ENCODE assay signal across 9 mouse cellular contexts in genomic region chr2:6261201-6261672, GRCm38 (mm10). TPM values are rescaled to one million over a fixed set of nuclear protein-coding genes. Genes with fewer than 3 reads are reported as not detected.
DNase-seq lines count a peak whose midpoint lies in the region; ATAC-seq and TF ChIP-seq lines count a peak whose summit lies in the region.
"Had no signal": no experiment of that assay in that cellular context is flagged by ENCODE, and none has a peak within 500 bp of the region (broad histone marks: within the 10 kb centered on the region; RNA-seq: fewer than 3 reads in every experiment).

No protein-coding gene starts in this region.

- ATAC-seq in kidney, embryonic 16.5 days (ENCODE audit: low FRiP score, low TSS enrichment) = no peak
- no peak for ATAC-seq in kidney, embryonic 14.5 days (ENCODE audit: low FRiP score, low TSS enrichment)
- peak; percentile 89 for ATAC-seq in forebrain, embryonic 13.5 days
- ATAC-seq in hindbrain, embryonic 12.5 days (ENCODE audit: low FRiP score) = peak; percentile 95
- peak; percentile 94 for ATAC-seq in neural tube, embryonic 12.5 days (ENCODE audit: low FRiP score, low read depth)
- ATAC-seq in monocyte, adult 5-6 weeks (replicated peaks; ENCODE audit: insufficient number of reproducible peaks, low FRiP score, low TSS enrichment, poor library complexity, severe bottlenecking) = no peak
- ATAC-seq in stomach, postnatal 0 days (ENCODE audit: low FRiP score, low TSS enrichment) = no peak

- H3K27ac ChIP-seq in kidney, embryonic 16.5 days (ENCODE audit: low read length) = 0 out of 2 replicates have a peak overlapping the region, but pooled peaks have one; percentile 20
- no peak overlapping the region for H3K27ac ChIP-seq in kidney, embryonic 14.5 days (ENCODE audit: low read depth, low read length)
- peak overlapping the region; percentile 49 for H3K27ac ChIP-seq in forebrain, embryonic 13.5 days
- H3K27ac ChIP-seq in hindbrain, embryonic 12.5 days = peak overlapping the region; percentile 30
- peak overlapping the region; percentile 43; the same call in 1 of the 2 replicates for H3K27ac ChIP-seq in neural tube, embryonic 12.5 days
- H3K27ac ChIP-seq in stomach, postnatal 0 days (replicated peaks) = no peak overlapping the region

- peaks cover 10% of the 10 kb centered on the region; the same call in 1 of the 2 replicates for H3K9me3 ChIP-seq in kidney, embryonic 16.5 days (ENCODE audit: low read length)
- H3K9me3 ChIP-seq in kidney, embryonic 14.5 days (ENCODE audit: control insufficient read depth, low read length) = no peaks in the 10 kb centered on the region
- H3K9me3 ChIP-seq in forebrain, embryonic 13.5 days (replicated peaks) = peaks cover 12% of the 10 kb centered on the region
- H3K9me3 ChIP-seq in hindbrain, embryonic 12.5 days (replicated peaks) = peaks cover 5% of the 10 kb centered on the region; the same call in 1 of the 2 replicates
- H3K9me3 ChIP-seq in neural tube, embryonic 12.5 days = peaks cover 7% of the 10 kb centered on the region; the same call in 1 of the 2 replicates
- H3K9me3 ChIP-seq in stomach, postnatal 0 days (ENCODE audit: control insufficient read depth, low read length) = no peaks in the 10 kb centered on the region

- 49% methylated on average over 8 of the region's 8 CpGs for WGBS in kidney, embryonic 16.5 days
- 54% methylated on average over 8 of the region's 8 CpGs for WGBS in kidney, embryonic 14.5 days
- 4% methylated on average over 8 of the region's 8 CpGs for WGBS in forebrain, embryonic 13.5 days
- 10% methylated on average over 8 of the region's 8 CpGs for WGBS in hindbrain, embryonic 12.5 days
- WGBS in neural tube, embryonic 12.5 days = 8% methylated on average over 8 of the region's 8 CpGs
- 61% methylated on average over 8 of the region's 8 CpGs for WGBS in stomach, postnatal 0 days

- H3K9ac ChIP-seq in kidney, embryonic 16.5 days (replicated peaks; ENCODE audit: low read length) = no peak overlapping the region
- no peak overlapping the region for H3K9ac ChIP-seq in kidney, embryonic 14.5 days (ENCODE audit: low read depth, low read length)
- no peak overlapping the region for H3K9ac ChIP-seq in forebrain, embryonic 13.5 days
- H3K9ac ChIP-seq in hindbrain, embryonic 12.5 days = no peak overlapping the region
- H3K9ac ChIP-seq in neural tube, embryonic 12.5 days = no peak overlapping the region
- H3K9ac ChIP-seq in stomach, postnatal 0 days (ENCODE audit: low read length) = no peak overlapping the region

- H3K27me3 ChIP-seq in kidney, embryonic 16.5 days (ENCODE audit: insufficient read depth, low read length) = no peaks in the 10 kb centered on the region
- H3K27me3 ChIP-seq in kidney, embryonic 14.5 days (ENCODE audit: control insufficient read depth, insufficient read depth, low read length) = peaks cover 3% of the 10 kb centered on the region; the same call in 1 of the 2 replicates
- H3K27me3 ChIP-seq in forebrain, embryonic 13.5 days = peaks cover 77% of the 10 kb centered on the region
- H3K27me3 ChIP-seq in hindbrain, embryonic 12.5 days = 0 out of 2 replicates have a peak, but pooled peaks cover 6% of the 10 kb centered on the region
- H3K27me3 ChIP-seq in neural tube, embryonic 12.5 days (replicated peaks) = peaks cover 11% of the 10 kb centered on the region; the same call in 1 of the 2 replicates
- no peaks in the 10 kb centered on the region for H3K27me3 ChIP-seq in stomach, postnatal 0 days (ENCODE audit: control insufficient read depth, insufficient read depth, low read length)

- no peak for DNase-seq in adrenal gland, adult 8-10 months
- DNase-seq in stomach, postnatal 0 days (ENCODE audit: low spot score) = no peak
- DNase-seq: lung, postnatal 14 days had no signal

- no peak for TF ChIP-seq EP300 in stomach, postnatal 0 days (optimal IDR thresholded peaks at IDR 0.05)

- no peaks in the 10 kb centered on the region for H3K36me3 ChIP-seq in kidney, embryonic 16.5 days (ENCODE audit: insufficient read depth, low read length)
- no peaks in the 10 kb centered on the region for H3K36me3 ChIP-seq in kidney, embryonic 14.5 days (ENCODE audit: control insufficient read depth, insufficient read depth, low read length)
- no peaks in the 10 kb centered on the region for H3K36me3 ChIP-seq in forebrain, embryonic 13.5 days (ENCODE audit: poor library complexity, severe bottlenecking)
- no peaks in the 10 kb centered on the region for H3K36me3 ChIP-seq in hindbrain, embryonic 12.5 days
- no peaks in the 10 kb centered on the region for H3K36me3 ChIP-seq in neural tube, embryonic 12.5 days
- no peaks in the 10 kb centered on the region for H3K36me3 ChIP-seq in stomach, postnatal 0 days (ENCODE audit: control insufficient read depth, insufficient read depth, low read length)

- H3K4me2 ChIP-seq in kidney, embryonic 16.5 days (replicated peaks; ENCODE audit: low read depth, low read length) = no peak overlapping the region
- H3K4me2 ChIP-seq in kidney, embryonic 14.5 days (replicated peaks; ENCODE audit: low read depth, low read length) = no peak overlapping the region
- H3K4me2 ChIP-seq in forebrain, embryonic 13.5 days = peak overlapping the region; percentile 30
- H3K4me2 ChIP-seq in hindbrain, embryonic 12.5 days (replicated peaks) = 0 out of 2 replicates have a peak overlapping the region, but pooled peaks have one; percentile 7
- H3K4me2 ChIP-seq in neural tube, embryonic 12.5 days (replicated peaks) = 0 out of 2 replicates have a peak overlapping the region, but pooled peaks have one; percentile 15
- no peak overlapping the region for H3K4me2 ChIP-seq in stomach, postnatal 0 days (replicated peaks; ENCODE audit: low read depth)

- H3K4me1 ChIP-seq in kidney, embryonic 16.5 days (ENCODE audit: insufficient read depth, low read length) = peaks cover 11% of the 10 kb centered on the region; the same call in 1 of the 2 replicates
- 0 out of 2 replicates have a peak, but pooled peaks cover 2% of the 10 kb centered on the region for H3K4me1 ChIP-seq in kidney, embryonic 14.5 days (ENCODE audit: control insufficient read depth, insufficient read depth, low read length)
- peaks cover 17% of the 10 kb centered on the region for H3K4me1 ChIP-seq in forebrain, embryonic 13.5 days
- H3K4me1 ChIP-seq in hindbrain, embryonic 12.5 days = peaks cover 6% of the 10 kb centered on the region; the same call in 1 of the 2 replicates
- peaks cover 11% of the 10 kb centered on the region for H3K4me1 ChIP-seq in neural tube, embryonic 12.5 days
- H3K4me1 ChIP-seq in stomach, postnatal 0 days (replicated peaks; ENCODE audit: control insufficient read depth, insufficient read depth) = peaks cover 3% of the 10 kb centered on the region; the same call in 1 of the 2 replicates

- no peak overlapping the region for H3K4me3 ChIP-seq in kidney, embryonic 16.5 days (ENCODE audit: low read length)
- no peak overlapping the region for H3K4me3 ChIP-seq in kidney, embryonic 14.5 days (ENCODE audit: low read length)
- no peak overlapping the region for H3K4me3 ChIP-seq in forebrain, embryonic 13.5 days
- no peak overlapping the region for H3K4me3 ChIP-seq in hindbrain, embryonic 12.5 days
- H3K4me3 ChIP-seq in neural tube, embryonic 12.5 days = no peak overlapping the region
- no peak overlapping the region for H3K4me3 ChIP-seq in stomach, postnatal 0 days (ENCODE audit: low read depth, low read length)

- no peak for TF ChIP-seq CTCF in stomach, postnatal 0 days (IDR thresholded peaks at IDR 0.05; ENCODE audit: low read depth)

RNA-seq across cellular contexts. Expression of gene Echdc3, which starts 48.4 kb away (rescaled TPM):
- polyA plus RNA-seq in kidney, embryonic 16.5 days (2015; fragmentation: Nextera tagmentation; extraction: Ambion mirVana) = 9.9 and 10.6 TPM in 2 replicates
- polyA plus RNA-seq in kidney, embryonic 14.5 days (2014; fragmentation: Nextera tagmentation; extraction: Ambion mirVana) = 7.0 and 7.4 TPM in 2 replicates
- polyA plus RNA-seq in forebrain, embryonic 13.5 days (2015; fragmentation: Nextera tagmentation; extraction: Ambion mirVana) = 1.2 and 1.6 TPM in 2 replicates
- 2.8 and 3.0 TPM in 2 replicates for polyA plus RNA-seq in hindbrain, embryonic 12.5 days (2016; fragmentation: Nextera tagmentation; extraction: Ambion mirVana)
- polyA plus RNA-seq in neural tube, embryonic 12.5 days (2016; fragmentation: Nextera tagmentation; extraction: Ambion mirVana) = 1.5 and 1.9 TPM in 2 replicates
- 10 to 100 TPM; 33.7 to 77.4 (median 52.6) TPM for total RNA-seq in adrenal gland, adult 8-10 months (2022)
- total RNA-seq in monocyte, adult 5-6 weeks (2017) = 0.19 TPM in 1 of 3 replicates, not detected in the others
- polyA plus RNA-seq in stomach, postnatal 0 days (2015; fragmentation: Nextera tagmentation; extraction: Ambion mirVana) = 8.1 and 9.1 TPM in 2 replicates

Comparison
In these comparisons a context has a peak if more than half of its experiments do, and no peak if none do; other contexts are left out.
1. H3K27ac ChIP-seq: peak in kidney, embryonic 16.5 days (single experiment), forebrain, embryonic 13.5 days (single experiment), hindbrain, embryonic 12.5 days (single experiment) and neural tube, embryonic 12.5 days (single experiment); none in kidney, embryonic 14.5 days (single experiment) and stomach, postnatal 0 days (single experiment).
2. ATAC-seq: peak in forebrain, embryonic 13.5 days (single experiment), hindbrain, embryonic 12.5 days (single experiment) and neural tube, embryonic 12.5 days (single experiment); none in kidney, embryonic 16.5 days (single experiment), kidney, embryonic 14.5 days (single experiment), monocyte, adult 5-6 weeks (single experiment) and stomach, postnatal 0 days (single experiment).
3. H3K4me2 ChIP-seq: peak in forebrain, embryonic 13.5 days (single experiment), hindbrain, embryonic 12.5 days (single experiment) and neural tube, embryonic 12.5 days (single experiment); none in kidney, embryonic 16.5 days (single experiment), kidney, embryonic 14.5 days (single experiment) and stomach, postnatal 0 days (single experiment).